Mouse (Mus musculus) cerebellum, postnatal 25 days (tissue): ENCODE results near the gene Rph3al.

Experiments
- DNase-seq, 2 experiments: peaks; one replicate each; pipeline ENCODE4 v3.0.0; 2021; ENCODE audit warnings: mixed read lengths in 2 of 2

Rph3al gene

GRCm38 (mm10) chr11:75801771-75802550 is 136.3 kb downstream of the Rph3al start:
- no peak for DNase-seq

- DNase-seq, result no peak
Observed at GRCm38 (mm10) chr11:75801369-75801768, 136.9 kb downstream of the Rph3al start.

GRCm38 (mm10) chr11:75796536-75797246 is 141.5 kb downstream of the Rph3al start:
- DNase-seq, result no peak

- peak; percentile 73 to 82 for DNase-seq
Observed at GRCm38 (mm10) chr11:75796029-75796445, 142.2 kb downstream of the Rph3al start, which contains the start of gene Doc2b. Gene Doc2b (minus strand): TSS chr11:75796049.

GRCm38 (mm10) chr11:75795321-75795636 is 142.9 kb downstream of the Rph3al start:
- DNase-seq, result no peak

- peak; percentile 33 to 40 for DNase-seq
Observed at GRCm38 (mm10) chr11:75794602-75795320, 143.5 kb downstream of the Rph3al start.

- no peak for DNase-seq
Observed at GRCm38 (mm10) chr11:75793351-75793750, 144.9 kb downstream of the Rph3al start.

GRCm38 (mm10) chr11:75792535-75792934 is 145.7 kb downstream of the Rph3al start:
- DNase-seq, result no peak

- no peak for DNase-seq
Observed at GRCm38 (mm10) chr11:75785897-75786296, 152.3 kb downstream of the Rph3al start.

GRCm38 (mm10) chr11:75783799-75784198 is 154.4 kb downstream of the Rph3al start:
- no peak for DNase-seq

- DNase-seq, result peak; percentile 82 to 87
Observed at GRCm38 (mm10) chr11:75781919-75782318, 156.3 kb downstream of the Rph3al start.
